Mouse (Mus musculus) gastrocnemius, postnatal 10 days (tissue): ENCODE data around the gene Ypel5. TPM values are rescaled to one million over a fixed set of nuclear protein-coding genes. Genes with fewer than 3 reads are reported as not detected.

Experiments
- DNase-seq: peaks from one replicate; pipeline ENCODE4 v3.0.0; 2021; ENCODE audit warnings: mixed read lengths
- total RNA-seq, 2 experiments: library from RNA; stranded (reverse); gene quantifications; 2 replicates each; pipeline ENCODE4 v1.2.3; 2021

Gene Ypel5
- total RNA-seq, 2 experiments from 2014 or later: 30.6 to 32.5 TPM

DNA sequence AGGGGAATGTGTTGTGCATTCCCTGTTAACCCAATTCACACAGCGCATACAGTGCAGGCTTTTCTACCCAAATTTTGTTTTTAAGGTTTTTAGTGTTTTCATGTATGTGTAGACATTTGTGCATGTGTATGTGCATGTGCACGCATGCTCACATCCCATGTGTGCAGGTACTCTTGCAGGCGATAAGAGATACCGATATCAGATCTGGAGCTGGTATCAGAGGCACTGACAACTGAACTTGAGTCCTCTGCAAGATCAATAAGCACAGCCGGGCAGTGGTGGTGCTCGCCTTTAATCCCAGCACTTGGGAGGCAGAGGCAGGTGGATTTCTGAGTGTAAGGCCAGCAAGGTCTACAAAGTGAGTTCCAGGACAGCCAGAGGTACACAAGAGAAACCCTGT is 8.1 kb downstream of the Ypel5 start:
- DNase-seq: no peak

DNA sequence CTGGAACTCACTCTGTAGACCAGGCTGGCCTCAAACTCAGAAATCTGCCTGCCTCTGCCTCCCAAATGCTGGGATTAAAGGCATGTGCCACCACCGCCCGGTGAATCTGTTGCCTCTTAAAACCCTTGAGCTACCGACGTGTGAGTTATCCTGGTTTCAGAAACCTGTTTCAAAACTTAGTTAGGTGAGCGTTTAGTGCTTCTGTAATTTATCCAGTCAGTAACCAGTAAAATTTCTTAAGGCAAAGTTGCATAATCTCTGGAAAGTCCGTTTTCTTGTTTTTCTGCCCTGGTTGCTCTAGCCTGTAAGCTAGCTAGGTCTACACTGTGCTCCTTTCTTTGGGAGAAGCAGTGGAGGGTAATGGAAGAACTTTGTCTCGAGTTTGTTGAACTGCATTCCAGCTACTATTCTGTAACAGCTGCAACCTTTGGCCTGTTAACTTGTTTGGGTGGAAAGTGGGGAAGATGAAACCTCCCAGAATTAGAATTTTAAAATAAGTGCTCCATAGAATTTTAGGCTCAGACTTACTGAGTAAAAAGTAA is 8.8 kb downstream of the Ypel5 start:
- no peak for DNase-seq

DNA sequence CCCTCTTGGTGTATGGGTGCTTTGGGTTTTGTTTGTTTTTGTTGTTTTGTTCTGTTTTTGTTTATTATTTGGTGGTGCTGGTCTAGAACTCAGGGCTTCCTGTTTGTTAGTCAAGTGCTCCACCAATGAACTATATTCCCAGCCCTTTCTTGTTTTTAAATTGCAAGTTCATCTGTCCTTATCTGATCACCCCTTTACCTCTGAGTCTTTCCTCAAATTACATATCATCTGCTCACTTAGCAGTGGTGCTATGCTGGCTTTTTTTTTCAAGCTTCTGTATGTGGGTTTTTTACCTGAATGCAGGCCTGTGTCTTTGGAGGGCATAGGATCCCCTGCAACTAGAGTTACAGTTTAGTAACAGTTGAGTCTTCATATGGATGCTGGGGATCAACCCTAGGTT is 9.3 kb downstream of the Ypel5 start:
- no peak for DNase-seq

DNA sequence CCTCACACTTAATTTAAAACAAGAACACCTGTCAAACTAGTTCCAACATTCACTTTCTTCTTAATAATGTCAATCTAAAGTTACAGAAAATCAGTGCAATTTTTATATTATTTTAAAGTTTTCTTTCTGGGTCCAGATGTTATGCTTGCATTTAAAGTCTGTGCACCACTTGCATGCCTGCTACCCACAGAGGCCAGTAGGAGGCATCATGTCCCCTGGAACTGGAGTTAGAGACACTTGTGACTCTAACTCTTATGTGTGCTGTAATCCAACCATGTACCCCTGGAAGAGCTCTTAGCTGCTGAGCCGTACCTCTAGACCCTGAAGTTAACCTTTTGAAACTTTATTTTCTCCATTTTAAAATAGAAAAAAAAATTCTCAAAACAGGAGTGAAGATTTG is 19.0 kb downstream of the Ypel5 start:
- no peak for DNase-seq

DNA sequence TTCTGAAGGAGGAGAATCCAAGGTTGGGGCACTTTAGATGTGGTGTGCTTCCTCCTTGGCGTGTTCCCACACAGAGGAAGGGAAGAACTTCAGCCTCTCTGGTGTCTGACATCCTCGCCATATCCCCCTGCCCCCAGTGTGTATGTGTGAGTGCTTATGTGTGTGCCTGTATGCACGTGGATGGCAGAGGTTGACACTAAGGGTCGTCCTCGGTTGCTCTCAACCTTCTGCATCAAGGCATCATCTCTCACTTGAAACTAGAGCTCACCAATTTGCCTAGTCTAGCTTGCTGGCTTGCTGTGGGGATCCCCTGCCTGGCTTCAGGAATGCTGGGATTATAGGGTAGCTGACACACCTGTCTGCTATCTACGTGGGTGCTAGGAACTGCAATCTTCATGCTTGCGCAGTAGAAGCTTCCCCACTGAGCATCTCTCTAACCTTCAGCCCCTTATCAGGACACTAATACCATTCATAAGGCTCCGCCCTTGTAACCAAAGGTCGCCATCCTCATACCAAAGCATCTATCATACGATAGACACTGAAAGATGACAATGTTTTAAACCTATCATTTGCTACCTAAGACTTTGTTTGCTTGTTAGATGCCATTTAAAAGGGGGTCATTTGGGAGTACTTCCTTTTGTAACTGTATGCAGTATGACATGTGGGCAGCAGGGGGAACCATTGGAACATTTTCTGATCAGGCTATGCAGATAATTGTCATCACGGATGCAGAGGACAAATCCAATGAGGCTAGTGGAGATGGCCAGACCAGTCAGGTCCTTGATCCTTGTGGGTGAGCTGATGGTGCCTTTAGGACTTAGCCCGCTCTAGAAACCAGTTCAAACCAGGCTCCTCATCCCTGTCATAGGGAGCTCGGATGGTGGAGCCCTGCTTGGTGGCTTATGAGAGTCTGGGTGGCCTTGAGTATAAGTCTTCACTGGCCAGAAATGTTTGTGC is 21.7 kb downstream of the Ypel5 start:
- DNase-seq: peak; percentile 56

DNA sequence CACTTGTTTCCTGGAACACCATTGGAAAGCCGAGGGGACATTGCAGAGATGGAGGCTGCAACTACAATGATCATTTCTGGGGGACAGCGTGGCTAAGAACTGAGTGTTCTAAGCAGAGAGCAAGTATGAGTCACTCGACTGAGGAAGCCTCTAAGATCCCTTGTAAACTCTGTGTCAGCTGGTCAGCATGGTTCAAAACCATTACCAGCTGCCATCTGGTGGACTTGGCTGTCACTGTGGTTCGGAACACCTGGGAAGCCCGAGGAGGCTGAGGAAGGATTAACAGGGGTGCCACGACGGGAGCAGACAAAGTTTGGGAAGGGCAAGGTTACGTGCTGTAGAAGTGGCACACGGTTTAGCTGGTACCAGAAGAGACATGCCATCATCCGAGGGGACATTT is 27.0 kb downstream of the Ypel5 start:
- DNase-seq: no peak

DNA sequence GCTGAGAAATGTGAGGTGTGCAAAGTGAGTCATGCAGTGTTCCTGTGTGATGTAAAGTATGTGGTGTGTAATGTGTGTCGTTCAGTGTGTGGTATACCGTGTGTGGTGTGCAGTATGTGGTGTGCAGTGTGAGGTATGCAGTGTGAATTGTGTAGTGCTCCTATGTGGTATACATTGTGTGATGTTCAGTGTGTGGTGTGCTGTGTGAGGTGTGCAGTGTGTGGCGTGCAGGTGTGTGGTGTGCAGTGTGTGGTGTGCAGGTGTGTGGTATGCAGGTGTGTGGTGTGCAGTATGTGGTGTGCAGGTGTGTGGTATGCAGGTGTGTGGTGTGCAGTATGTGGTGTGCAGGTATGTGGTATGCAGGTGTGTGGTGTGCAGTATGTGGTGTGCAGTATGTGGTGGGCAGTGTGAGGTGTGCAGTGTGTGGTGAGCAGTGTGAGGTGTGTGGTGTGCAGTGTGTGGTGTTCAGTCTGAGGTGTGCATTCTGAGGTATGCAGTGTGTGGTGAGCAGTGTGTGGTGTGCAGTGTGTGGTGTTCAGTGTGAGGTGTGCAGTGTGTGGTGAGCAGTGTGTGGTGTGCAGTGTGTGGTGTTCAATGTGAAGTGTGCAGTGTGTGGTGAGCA is 30.5 kb downstream of the Ypel5 start:
- no peak for DNase-seq

DNA sequence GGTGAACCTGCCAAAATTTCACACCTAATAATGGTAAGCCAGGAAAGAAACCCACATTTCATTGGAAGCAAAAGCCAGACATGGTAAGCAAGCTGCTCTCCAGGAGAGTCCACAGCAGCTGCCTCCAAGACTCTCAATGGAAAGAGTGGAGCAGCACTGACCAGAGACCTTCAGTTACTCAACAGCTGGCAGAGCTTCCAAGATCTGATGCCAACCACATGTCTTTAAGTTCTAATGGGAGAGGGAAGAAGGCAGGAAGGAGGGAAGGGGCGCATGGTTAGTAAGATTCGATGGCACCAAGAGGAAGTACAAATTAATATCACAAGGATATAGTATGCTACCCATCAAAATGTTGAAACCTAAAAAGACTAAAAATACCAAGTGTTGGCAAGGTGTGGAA is 31.9 kb downstream of the Ypel5 start:
- no peak for DNase-seq

DNA sequence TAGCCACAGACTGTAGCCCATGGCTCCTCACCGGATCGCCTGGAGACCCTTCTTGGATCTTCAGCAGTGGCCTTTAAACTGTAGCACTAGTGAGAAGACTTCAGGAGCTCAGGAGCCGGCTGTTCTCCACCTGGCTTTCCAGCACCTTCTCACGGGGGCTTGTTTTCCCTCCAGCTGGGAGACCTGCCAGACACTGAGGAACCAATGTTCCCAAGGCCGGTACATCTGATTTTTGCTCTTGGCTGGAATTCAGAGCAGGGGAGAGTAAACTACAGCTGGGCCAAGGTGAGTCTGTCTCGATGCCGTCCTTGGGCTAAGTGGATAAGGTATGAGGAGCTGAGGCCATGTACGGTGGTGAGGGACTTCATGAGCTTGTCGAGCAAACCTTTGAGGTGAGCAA is 42.7 kb downstream of the Ypel5 start:
- DNase-seq: no peak

DNA sequence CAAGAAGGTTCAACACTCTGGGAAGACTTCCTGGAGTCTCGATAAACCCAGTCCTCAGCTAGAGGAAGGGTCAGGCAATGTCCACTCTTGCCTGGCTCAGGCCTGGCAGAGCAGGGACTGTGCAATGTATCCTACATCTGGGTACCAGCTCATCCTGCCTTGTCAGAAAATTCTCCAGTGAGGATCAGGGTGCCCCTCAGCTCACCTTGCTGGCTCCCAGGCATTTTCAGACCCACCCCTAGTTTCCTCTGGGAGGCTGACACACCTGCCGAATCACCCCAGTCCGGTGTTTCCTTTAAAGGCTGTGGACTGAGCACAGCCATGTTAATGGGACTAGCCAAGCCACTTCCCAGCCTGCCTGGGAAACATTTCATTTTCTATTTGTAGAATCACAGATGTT is 43.9 kb downstream of the Ypel5 start:
- DNase-seq: no peak

DNA sequence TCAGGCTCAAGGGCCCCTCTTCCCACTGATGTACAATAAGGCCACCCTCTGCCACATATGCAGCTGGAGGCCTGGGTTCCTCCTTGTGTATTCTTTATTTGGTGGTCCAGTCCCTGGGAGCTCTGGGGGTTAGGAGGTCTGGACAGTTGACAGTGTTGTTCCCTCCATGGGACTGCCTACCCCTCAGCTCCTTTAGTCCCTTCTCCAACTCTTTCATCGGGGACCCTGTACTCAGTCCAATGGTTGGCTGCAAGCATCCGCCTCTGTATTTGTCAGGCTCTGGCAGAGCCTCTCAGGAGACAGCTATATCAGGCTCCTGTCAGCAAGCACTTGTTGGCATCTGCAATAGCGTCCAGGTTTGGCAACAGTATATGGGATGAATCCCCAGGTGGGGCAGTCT is 44.8 kb downstream of the Ypel5 start:
- DNase-seq: no peak

DNA sequence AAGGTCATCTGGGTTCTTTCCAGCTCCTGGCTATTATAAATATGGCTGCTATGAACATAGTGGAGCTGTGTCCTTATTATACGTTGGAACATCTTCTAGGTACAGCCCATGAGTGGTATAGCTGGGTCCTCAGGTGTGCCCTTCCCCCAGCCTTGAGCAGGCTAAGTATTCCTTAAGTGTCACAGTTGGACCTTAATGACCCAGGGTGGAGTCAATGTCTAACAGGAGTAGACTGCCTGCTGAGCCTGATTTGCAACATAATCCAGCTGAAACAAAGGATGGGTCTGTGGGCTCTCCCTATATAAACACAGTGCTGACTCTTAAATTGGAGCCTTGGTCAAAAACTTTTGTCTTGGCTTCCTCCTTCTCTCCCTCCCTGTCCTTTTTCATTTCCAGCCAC is 45.6 kb downstream of the Ypel5 start:
- DNase-seq: no peak

DNA sequence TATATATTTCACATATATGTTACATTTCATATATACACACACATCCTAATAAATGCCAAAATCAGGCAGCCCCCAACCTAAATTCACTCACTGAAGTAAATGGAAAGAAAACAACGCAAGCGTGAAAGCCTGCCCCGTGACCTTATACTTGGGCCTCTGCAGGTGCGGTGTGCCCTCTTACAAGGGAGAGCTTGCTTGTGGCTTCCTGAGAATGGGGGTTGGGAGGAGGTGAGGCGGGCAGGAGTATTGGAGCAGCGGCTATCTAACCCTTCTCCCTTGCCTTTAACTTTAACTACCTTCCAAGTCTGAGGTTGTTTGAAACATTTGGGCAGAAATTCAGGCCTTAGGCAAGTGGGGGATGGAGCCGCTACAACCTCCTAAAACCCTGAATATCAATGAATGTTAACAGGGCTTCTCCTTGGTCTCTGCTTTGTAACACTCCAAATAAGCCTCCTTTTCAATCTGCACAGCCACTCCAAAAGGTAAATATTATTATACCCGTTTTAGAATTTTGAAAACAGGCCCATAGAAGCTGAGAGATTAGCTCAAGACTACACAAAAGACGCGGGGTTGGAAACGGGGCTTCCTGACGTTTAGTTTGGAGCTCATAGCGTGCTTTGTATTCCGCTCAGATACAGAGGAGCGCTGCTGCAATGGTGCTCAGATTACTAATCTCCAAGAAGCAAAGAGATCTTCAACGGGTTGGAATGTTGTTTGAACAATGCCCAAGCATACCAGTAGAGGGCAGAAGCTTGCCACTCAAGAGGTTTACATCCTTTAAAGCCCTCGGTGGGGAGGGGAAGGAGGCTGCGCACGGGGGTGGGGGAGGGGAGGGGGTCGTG is 53.5 kb downstream of the Ypel5 start:
- peak; percentile 37 for DNase-seq

DNA sequence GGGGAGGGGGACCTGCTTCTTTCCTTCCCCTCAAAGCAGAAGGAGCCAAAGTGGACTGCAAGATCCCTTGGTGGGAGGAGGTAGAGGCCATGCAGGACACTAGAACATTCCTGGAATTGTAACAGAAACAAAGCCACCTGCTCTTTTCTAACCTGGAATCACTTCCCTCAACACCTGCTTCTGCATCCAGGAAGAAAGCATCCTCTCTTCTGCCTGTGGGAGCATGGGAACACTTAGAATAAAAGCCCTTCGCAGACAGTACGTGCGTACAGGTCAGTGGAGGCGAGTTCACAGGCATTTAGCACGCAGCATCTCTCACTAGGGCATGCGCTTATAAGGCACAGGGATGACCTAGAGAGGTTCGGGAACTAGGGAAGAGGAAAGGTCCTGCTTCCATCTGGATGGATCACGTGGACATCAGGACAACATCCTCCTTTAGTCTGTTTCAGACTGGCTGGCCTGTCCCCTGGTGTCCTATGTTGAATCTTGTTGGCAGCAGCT is 54.2 kb downstream of the Ypel5 start:
- no peak for DNase-seq

DNA sequence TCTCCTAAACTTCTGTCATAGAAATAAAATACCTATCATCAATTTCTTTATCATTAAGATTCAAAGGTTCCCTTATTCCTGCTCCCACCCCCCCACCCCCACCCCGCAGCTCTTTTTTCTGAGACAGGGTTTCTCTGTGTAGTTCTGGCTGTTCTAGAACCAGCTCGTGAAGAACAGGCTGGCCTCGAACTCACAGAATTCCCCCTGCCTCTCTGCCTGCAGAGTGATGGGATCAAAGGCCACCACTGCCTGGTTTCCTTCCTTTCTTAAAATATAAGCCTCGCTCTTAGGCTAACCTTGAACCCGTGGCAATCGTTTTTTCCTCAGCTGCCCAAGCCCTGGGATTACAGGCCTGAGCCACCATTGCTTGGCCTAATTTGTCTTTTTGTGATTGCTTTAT is 55.3 kb downstream of the Ypel5 start:
- no peak for DNase-seq

DNA sequence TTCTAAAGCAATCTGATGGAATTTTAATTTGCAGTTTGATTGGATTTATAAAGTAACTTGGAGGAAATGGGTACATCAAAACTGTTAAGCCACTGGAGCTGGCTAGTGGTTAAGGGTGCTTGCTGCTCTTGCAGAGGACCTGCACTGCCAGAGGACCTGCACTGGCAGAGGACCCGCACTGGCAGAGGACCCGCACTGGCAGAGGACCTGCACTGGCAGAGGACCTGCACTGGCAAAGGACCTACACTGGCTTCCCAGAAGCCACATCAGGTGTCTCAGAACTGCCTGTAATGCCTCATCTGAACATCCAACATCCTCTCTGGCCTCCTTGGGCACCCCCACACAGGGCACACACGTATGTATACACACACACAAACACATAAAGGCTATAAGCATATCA is 59.3 kb downstream of the Ypel5 start:
- peak; percentile 21 for DNase-seq

DNA sequence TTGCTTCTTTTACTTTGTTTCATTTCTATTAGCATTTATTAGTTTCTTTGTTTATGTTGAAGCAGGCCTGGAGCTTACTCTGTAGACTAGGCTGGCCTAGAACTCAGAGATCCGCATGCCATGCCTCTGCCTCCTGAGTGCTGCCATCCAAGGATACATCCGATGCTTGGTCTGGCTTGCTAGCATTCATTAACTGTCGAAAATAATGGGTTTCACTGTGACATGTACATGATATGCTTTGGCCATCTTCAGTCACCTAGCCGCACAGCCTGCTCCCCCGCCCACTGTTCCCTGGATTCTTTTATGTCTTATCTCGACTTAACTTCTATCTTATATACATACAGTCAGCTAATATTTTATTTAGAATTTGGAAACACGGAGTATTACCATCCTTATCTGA is 60.8 kb downstream of the Ypel5 start:
- DNase-seq: no peak

DNA sequence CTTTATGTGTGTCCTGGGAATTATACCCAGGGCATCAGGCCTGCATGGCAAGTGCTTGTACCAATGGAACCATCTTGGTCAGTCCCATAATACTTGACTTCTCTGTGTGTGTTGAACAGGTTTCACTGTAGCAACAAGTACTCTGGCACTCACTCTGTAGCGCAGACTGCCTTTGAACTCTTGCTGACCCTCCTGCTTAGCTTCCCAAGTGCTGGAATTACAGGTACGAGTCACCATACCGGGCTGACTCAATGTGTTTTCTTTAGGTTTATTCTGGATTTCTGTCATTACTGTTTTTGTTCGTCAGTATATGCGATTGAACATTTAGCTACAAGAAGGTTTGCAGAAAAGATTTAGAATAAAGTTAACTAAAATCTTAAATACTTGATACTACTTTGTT is 61.7 kb downstream of the Ypel5 start:
- no peak for DNase-seq

DNA sequence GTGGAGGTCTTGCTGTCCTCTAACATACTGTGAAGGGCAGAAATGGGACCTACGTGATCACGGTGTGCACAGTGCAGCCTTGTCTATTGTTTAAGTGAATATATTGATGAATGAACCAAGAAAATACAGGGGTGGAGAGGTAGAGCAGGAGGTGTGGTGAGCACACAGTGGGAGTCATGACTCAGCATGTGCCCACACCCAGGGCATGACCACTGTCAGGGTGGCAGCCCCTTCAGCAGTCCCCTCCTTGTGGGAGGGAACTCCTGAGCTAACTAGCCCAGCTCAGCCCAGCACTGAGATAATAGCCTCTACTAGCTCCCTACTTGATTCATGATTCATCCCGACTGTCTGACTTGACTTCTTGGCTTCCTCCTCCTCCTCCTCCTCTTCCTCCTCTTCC is 62.5 kb downstream of the Ypel5 start:
- DNase-seq: no peak
